Mouse (Mus musculus) bone marrow, adult 2 months (tissue): ENCODE data around the gene Tctn1. TPM values are rescaled to one million over a fixed set of nuclear protein-coding genes. Genes with fewer than 3 reads are reported as not detected.
A peak's percentile ranks its signal among the peaks of the same experiment; 100 is the strongest.

Experiments used
- H3K27ac ChIP-seq: fragments of 200-500 bp; 2 replicates; pipeline ENCODE4 v1.5.1; 2012; ENCODE audit warnings: low read depth, mild to moderate bottlenecking, control low read depth, inconsistent platforms, low read length; ENCODE audit not compliant: control insufficient read depth, poor library complexity, insufficient read depth
- H3K4me1 ChIP-seq: fragments of 200-500 bp; 2 replicates; pipeline ENCODE4 v1.6.1; 2011; ENCODE audit warnings: low read length; ENCODE audit not compliant: control insufficient read depth, insufficient read depth
- H3K4me3 ChIP-seq: fragments of 200-500 bp; replicated peaks from 2 replicates; pipeline ENCODE3; 2011; ENCODE audit warnings: mild to moderate bottlenecking, low read depth, low read length, control low read depth; ENCODE audit not compliant: control insufficient read depth
- CTCF ChIP-seq: fragments of 200-500 bp; IDR thresholded peaks from 2 replicates; pipeline ENCODE4 v1.5.1; 2011; ENCODE audit warnings: low read length, control low read depth; ENCODE audit not compliant: control insufficient read depth, insufficient read depth
- POLR2A ChIP-seq: fragments of 200-500 bp; IDR thresholded peaks from 2 replicates; pipeline ENCODE4 v1.6.1; 2011; ENCODE audit warnings: low read depth, mild to moderate bottlenecking, control low read depth, low read length, borderline replicate concordance; ENCODE audit not compliant: control insufficient read depth
- WGBS: fragments of 180-500 bp; shearing (Covaris S2); methylation state at CpG from one replicate; pipeline ENCODE4 v1.1.7; 2018; 5-methylcytosine and 5-hydroxymethylcytosine counted together
- polyA plus RNA-seq: library from polyadenylated mRNA; stranded (reverse); fragments of >200 nt; gene quantifications from 2 replicates; pipeline ENCODE4 v1.2.4, GENCODE M21; 2011; ENCODE audit warnings: low replicate concordance; ENCODE audit not compliant: missing spikeins, insufficient read depth, insufficient read length

The Tctn1 gene
- polyA plus RNA-seq, 1 experiment: 17.7 TPM

DNA sequence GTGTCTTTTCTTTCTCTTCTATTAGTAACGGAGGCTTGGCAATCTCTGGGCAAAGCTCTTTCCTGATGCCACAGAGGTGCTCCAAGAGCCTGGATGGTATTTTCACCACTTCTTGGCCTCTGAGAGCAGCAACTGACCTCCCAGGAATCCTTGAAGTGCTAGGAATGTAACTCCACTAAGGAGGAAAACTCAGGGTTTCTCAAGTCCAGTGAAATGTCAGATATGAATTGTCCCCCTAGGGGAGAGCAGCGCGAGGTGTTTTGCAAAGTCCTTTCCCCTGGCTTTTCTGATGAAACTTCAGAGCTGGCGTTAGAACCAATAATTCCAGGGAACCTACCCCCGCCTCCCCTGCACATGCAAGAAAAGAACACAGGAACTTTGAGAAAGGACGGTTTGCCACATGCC, 16.2 kb upstream of the Tctn1 start:
- WGBS: 33% methylated on average over 6 of the region's 6 CpGs
- peaks cover 6% of the 10 kb centered on the region for H3K4me1 ChIP-seq
- H3K27ac ChIP-seq: no peak overlapping the region
- H3K4me3 ChIP-seq: no peak overlapping the region
- TF ChIP-seq CTCF (no peak), POLR2A (no peak)

DNA sequence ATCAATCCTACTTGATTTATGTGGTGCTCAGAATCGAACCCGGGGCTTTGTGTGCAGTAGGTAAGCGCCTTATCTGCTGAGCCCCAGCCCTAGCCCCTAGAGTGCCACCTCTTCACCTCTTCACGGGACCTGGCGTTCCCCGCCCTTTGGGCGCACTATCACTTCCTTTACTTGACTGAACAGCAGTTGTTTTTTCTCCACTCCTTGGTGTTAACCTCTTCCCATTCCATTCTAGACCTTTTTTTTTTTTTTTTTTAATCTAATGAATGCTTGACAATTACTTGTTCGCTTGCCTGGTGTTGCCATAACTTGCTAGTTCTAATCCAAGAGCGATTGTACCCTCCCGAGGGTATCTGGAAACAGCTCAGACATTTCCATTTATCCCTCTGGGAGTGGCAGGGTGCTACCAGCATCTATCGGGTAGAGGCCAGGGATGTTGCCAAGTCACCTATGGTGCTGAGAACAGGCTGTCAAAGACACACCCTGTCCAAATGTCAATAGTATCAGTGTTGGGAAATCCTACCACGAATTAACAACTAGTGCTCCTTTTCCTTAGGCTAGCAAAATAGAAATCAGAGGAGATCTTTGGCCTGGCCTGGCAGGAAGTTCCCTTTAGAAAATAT, 15.7 kb upstream of the Tctn1 start:
- no peak overlapping the region for H3K27ac ChIP-seq
- TF ChIP-seq CTCF (no peak), POLR2A (no peak)
- H3K4me3 ChIP-seq: no peak overlapping the region
- WGBS: 62% methylated on average over 12 of the region's 12 CpGs
- peaks cover 10% of the 10 kb centered on the region for H3K4me1 ChIP-seq

DNA sequence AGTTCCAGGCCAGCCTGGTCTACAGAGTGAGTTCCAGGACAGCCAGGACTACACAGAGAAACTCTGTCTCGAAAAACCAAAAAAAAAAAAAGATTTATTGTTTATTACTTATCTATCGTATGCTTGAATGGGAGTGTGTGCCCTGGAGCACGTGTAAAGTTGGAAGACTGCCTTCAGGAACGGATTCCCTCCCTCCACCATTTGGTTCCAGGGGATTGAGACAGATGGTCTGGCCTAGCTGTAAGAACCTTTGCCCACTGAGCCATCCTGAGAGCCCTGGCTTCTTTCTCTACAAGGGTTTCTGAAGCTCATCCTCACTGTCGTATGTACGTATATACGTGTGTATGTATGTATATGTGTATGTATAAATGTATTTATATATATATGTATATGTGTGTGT, 14.7 kb upstream of the Tctn1 start:
- H3K4me1 ChIP-seq: peaks cover 10% of the 10 kb centered on the region
- TF ChIP-seq CTCF (no peak), POLR2A (no peak)
- H3K27ac ChIP-seq: no peak overlapping the region
- WGBS: 91% methylated on average over 7 of the region's 7 CpGs
- no peak overlapping the region for H3K4me3 ChIP-seq

DNA sequence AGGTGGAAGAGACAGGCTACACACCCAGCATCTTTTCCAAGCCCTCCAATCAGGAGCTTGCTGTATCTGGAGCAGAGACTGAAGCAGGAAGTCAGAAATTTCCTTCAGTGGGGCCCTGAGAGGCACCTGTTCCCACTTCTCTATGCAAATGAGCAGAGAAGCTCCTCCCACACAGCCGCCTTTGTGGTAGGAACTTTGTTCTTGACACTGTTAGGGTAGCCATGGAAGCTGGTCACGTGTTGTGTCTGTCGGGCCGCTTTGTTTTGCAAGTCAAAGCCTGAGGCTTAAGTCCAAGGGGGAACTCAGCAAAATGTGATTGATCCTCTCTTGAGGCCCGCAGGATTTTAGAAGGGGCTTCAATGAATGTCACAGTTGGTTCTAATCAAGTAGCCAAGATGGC, 10.5 kb upstream of the Tctn1 start:
- no peak overlapping the region for H3K4me3 ChIP-seq
- WGBS: 3% methylated on average over 5 of the region's 5 CpGs
- TF ChIP-seq CTCF: no peak
- TF ChIP-seq POLR2A: no peak
- H3K27ac ChIP-seq: peak overlapping the region; percentile 7; the same call in 1 of the 2 replicates
- peaks cover 4% of the 10 kb centered on the region; the same call in 1 of the 2 replicates for H3K4me1 ChIP-seq

DNA sequence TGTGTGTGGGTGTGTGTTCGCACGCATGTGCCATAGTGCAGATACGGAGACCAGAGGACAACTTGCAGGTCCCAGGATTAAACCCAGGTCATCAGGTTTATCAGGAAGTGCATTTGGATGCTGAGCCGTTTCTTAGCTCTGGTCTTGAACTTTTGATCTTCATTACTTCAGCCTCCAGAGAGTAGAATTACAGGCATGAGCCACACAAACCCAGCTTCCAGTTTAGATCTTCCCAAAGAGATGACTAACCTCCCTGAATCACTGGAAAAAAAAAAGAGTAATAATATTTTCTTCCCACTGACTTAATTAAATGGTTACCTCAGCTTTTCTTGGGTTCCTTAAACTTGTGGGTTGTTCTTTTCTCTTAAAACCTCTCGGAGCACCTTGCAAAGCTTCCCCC, 8.6 kb upstream of the Tctn1 start:
- peaks cover 9% of the 10 kb centered on the region for H3K4me1 ChIP-seq
- 82% methylated on average over 5 of the region's 5 CpGs for WGBS

DNA sequence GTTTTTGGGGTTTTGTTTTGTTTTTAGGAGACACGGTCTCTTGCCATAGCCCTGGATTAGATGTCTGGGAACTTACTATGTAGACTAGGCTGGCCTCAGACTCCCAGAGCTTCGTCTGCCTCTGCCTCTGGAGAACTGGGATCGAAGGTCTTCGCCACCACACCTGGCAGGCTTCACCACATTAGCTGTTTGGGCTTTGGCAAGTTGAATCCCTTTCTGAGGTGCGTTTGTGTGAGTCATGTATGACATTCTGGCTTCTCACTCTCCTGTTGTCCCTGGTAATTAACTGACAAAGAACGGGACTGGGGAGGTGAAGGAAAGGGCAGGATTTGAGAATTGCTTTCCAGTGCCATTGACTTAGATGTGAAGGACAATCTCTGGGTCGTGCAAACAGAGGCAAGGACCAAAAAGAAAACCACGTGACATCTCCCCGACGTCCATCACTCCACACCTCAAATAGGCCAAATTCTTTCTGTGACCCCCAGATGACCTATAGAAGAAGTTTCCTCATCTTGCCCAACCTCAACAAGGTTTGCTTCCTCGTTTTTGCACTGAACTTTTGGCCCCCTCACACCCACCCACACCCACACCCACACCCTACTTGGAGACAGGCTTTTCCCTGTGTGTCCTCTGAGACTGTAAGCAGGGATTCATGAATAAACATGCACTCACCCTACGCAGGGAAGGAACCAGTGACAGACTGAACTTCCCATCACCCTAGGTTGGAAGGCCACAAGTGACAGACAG, 4.8 kb upstream of the Tctn1 start:
- TF ChIP-seq CTCF: no peak
- TF ChIP-seq POLR2A: no peak
- peaks cover 11% of the 10 kb centered on the region for H3K4me1 ChIP-seq
- no peak overlapping the region for H3K4me3 ChIP-seq
- peak overlapping the region; percentile 14; the same call in 1 of the 2 replicates for H3K27ac ChIP-seq
- WGBS: 64% methylated on average over 12 of the region's 12 CpGs

More for the DNA sequence above, 8.6 kb upstream of the Tctn1 start:
- H3K27ac ChIP-seq: no peak overlapping the region
- no peak for TF ChIP-seq CTCF
- no peak for TF ChIP-seq POLR2A
- H3K4me3 ChIP-seq: no peak overlapping the region

DNA sequence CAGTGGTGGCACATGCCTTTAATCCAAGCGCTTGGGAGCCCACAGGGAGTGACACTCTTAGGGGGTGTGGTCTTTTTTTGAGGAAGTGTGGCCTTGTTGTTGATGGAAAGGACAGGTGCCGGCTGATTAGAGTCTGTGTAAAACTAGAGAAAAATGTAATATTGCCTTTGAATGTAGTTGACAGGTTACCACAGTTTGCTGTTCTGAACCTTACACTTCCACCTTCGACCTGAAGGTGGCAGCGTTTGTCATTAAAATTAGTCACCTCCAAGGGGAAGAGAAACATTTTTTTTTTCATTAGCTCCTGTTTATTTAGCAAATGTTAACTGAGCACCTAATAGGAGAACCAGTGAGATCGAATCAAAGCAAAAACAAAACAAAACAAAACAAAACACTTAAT, 3.6 kb upstream of the Tctn1 start:
- TF ChIP-seq POLR2A (no peak), CTCF (no peak)
- H3K4me3 ChIP-seq: no peak overlapping the region
- peak overlapping the region; percentile 56; the same call in 1 of the 2 replicates for H3K27ac ChIP-seq
- peaks cover 11% of the 10 kb centered on the region for H3K4me1 ChIP-seq
- WGBS: 7% methylated on average over 5 of the region's 5 CpGs

DNA sequence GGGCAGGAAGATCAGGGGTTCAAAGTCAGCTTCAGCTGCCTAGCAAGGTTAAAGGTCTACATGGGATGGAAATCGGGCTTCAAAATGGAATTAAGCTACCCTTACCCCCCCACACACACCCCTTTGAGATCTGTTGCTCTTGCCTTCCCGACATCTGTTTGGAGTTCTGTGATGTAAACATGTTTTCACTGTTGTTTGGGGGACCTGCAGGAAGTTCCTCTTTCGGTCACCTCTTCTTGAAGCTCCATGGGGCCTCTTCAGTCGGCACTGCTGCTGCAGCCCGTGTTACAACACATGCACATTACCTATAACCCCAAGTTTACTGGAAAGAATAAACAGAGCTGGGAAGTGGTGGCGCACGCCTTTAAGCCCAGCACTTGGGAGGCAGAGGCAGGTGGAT, 2.9 kb upstream of the Tctn1 start:
- H3K4me3 ChIP-seq: no peak overlapping the region

More for the DNA sequence above, 2.9 kb upstream of the Tctn1 start:
- 26% methylated on average over 7 of the region's 7 CpGs for WGBS
- Histone ChIP-seq H3K27ac (peak overlapping the region; percentile 37; the same call in 1 of the 2 replicates), H3K4me1 (peaks cover 11% of the 10 kb centered on the region)
- TF ChIP-seq POLR2A: no peak
- TF ChIP-seq CTCF: no peak
